Mouse (Mus musculus) heart, postnatal 4 days (tissue): ENCODE data around the gene Rnf152. TPM values are rescaled to one million over a fixed set of nuclear protein-coding genes. Genes with fewer than 3 reads are reported as not detected.

Experiments used
- DNase-seq: peaks from one replicate; pipeline ENCODE4 v3.0.0; 2021
- total RNA-seq, 2 experiments: library from RNA; stranded (reverse); gene quantifications; 2 replicates each; pipeline ENCODE4 v1.2.3; 2021

Rnf152 gene
- total RNA-seq, 2 experiments from 2014 or later = 2.8 to 3.3 TPM

GRCm38 (mm10) chr1:105311899-105312600 is 44.5 kb downstream of the Rnf152 start:
- DNase-seq = peak; percentile 61

- DNase-seq = no peak
Observed at GRCm38 (mm10) chr1:105302164-105302563, 54.3 kb downstream of the Rnf152 start.

GRCm38 (mm10) chr1:105301764-105302163 is 54.7 kb downstream of the Rnf152 start:
- no peak for DNase-seq

DNA sequence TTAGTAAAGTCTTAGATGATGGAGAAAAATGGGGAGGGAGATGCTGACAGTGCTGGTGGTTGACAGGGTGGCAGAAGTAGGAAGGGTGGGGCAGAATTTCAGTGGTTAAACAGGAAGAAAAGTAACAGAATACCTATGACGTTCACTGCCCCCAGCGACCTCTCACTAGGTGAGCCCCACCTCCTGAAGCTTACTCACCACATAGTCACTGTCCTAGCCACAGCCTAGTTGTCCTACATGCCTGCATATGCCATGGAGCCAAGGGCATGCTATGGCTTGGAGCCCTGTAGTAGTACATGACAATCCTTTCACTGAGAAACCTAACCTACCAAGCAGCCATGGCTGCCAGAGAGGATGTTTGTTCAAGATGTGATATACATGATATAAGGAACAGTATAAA is 64.7 kb downstream of the Rnf152 start:
- DNase-seq = no peak

DNA sequence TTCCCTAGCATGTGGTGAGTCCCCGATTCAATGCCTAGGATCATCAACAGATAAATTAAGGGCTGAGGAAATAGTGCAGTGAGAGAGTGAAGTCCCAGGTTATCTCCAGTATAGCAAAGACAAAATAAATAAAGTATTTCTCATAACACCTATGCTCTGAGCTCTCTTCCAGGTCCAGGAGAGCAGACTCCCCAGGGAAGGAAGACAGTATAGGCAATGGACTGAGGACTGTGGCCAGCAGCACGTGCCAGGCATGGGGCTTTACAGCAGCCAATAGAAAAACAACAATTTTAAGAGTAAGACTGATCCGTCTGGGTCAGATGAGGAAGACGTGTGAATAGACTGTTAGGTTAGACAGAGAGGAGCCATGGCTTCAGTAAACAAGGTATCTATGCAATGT is 69.0 kb downstream of the Rnf152 start:
- no peak for DNase-seq

- DNase-seq = no peak
Observed at GRCm38 (mm10) chr1:105286906-105287305, 69.6 kb downstream of the Rnf152 start.

GRCm38 (mm10) chr1:105285001-105285400 is 71.5 kb downstream of the Rnf152 start:
- DNase-seq = no peak

- no peak for DNase-seq
Observed at GRCm38 (mm10) chr1:105284116-105284515, 72.4 kb downstream of the Rnf152 start.

GRCm38 (mm10) chr1:105281277-105281676 is 75.2 kb downstream of the Rnf152 start:
- DNase-seq = peak; percentile 27

DNA sequence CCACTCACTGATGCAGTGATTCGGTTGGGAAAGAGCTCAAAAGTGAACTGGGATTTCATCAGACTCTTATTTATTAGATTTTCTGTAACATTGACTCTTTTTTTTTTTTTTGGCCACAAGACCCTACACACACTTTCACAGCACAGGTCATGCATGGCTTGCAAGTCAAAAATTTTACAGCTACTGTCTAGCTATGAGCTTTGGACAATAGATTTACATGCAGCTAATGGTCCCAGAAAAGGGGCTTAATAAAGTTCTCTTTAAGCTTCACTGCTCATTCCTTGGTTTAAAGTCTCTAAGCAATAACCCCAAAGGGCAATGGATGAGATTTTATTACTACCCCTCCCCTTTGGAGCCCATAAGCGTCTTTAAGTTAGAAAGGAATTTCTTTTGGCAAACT is 76.3 kb downstream of the Rnf152 start:
- DNase-seq = no peak

- no peak for DNase-seq
Observed at GRCm38 (mm10) chr1:105274500-105275194, 81.9 kb downstream of the Rnf152 start.

DNA sequence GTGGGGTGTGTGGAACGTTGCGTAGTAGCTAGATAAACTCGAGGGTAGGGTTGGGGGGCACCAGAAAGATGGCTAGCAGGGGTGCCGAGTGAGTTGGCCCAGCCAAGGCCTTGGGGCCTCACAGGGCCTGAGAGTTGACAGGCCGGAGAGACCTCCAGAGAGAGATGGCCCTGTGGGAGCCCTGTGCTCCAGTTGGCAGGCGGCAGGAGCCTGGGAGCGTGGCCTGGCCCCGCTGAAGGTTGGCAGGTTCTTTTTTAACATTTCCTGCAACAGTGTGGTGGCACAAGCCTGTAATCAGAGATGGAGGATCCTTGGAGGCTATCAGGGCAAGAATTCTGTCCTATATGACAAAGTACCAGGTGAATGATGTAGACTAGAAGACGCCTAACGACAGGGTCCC is 85.4 kb downstream of the Rnf152 start:
- DNase-seq = no peak

GRCm38 (mm10) chr1:105263283-105264033 is 93.1 kb downstream of the Rnf152 start:
- DNase-seq = no peak

- DNase-seq = no peak
Observed at GRCm38 (mm10) chr1:105260200-105260599, 96.3 kb downstream of the Rnf152 start.

GRCm38 (mm10) chr1:105257199-105257598 is 99.3 kb downstream of the Rnf152 start:
- no peak for DNase-seq

- no peak for DNase-seq
Observed at GRCm38 (mm10) chr1:105249190-105249589, 107.3 kb downstream of the Rnf152 start.

- no peak for DNase-seq
Observed at GRCm38 (mm10) chr1:105246651-105247050, 109.9 kb downstream of the Rnf152 start.

- DNase-seq = no peak
Observed at GRCm38 (mm10) chr1:105246075-105246574, 110.4 kb downstream of the Rnf152 start.

DNA sequence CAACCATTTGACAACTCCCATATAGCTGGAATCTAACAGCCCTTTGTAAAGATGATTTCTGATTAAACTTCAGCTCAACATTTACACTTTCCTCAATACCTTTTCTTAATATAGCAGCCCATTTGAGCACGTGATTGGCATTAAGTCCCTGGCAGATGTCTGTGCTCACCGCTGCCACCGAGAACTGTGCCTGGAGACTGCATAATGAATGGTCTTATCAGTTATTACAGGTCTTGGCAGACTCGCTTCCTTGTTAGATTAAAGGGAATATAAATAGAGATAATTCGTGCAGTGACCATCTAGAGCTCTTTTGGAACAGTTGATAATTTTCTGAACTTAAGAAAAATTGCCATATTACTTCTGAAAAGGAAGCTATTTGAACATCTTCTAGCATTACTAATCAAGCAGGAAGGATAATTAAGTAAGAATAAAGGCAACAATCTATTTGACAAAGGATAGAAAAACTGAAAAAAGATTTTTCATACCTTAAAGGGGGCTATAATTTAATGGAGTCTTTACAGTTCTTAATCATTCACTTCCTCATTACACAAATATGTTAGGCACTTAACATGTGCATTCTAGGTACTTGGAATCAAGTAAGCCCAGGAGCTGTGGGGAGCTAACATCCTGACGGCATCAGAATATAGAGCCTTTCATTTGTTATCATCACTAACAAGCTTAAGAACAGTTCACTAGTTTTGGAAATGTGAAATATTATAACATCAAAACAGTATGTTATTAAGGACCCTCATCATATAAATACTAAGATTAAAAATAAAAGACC is 113.0 kb downstream of the Rnf152 start:
- no peak for DNase-seq

DNA sequence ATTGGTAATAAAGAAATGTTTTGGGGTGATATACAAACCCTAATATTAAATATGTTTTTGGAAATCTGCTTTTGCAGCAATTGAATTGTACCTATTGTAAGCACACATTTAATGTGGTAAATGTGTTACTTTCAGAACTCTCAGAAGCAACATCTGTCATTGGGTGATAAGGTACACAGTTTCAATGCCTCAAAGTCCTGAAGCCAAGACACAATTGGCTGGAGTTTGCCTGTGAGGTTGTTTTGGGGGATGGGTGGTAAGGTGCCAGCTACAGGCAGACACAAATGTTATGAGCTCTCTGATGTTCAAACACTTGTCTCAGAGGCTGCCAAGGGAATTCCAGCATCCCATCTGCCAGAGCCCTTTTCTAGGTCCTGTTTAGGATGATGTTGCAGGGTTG is 116.3 kb downstream of the Rnf152 start:
- no peak for DNase-seq
